Mouse (Mus musculus) liver, postnatal 0 days (tissue): ENCODE measurements around the gene Pkm.

Experiments used
- CTCF ChIP-seq: sonication (generic); IDR thresholded peaks from 2 replicates; pipeline ENCODE4 v1.5.1; 2016; ENCODE audit warnings: antibody characterized with exemption, low read depth
- EP300 ChIP-seq: IDR thresholded peaks from 2 replicates; pipeline ENCODE4 v1.6.1; 2016; ENCODE audit warnings: antibody characterized with exemption, low read depth, mild to moderate bottlenecking

- TF ChIP-seq EP300, result no peak
- TF ChIP-seq CTCF, result no peak
These were observed 17.8 kb upstream of the Pkm start for GRCm38 (mm10) chr9:59638372-59638771.
